10 mouse cellular contexts compared by ENCODE assay signal in the genomic region with DNA sequence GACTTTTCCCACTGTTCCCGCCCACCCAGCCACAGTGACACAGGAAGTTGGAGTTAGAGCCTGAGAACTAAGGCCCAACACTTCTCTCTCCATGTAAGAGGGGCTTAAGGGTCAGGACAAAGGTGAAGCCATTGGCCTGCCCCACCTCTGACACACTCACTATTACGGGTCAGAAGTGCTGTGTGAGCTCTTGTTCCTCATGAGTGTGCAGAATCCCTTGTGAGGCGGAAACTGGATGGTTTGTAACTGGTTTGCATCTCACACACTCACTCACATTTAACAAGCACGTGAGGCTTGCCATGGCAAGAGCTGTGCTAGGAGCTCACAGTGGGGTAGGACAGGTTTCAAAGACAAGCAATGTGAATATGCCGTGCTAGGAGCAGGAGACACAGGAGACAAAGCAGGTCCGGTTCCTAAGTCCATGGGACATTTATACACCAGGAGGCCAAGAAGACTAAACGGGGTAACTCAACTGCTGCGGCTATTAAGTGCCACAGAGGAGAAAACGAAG. TPM values are rescaled to one million over a fixed set of nuclear protein-coding genes. Genes with fewer than 3 reads are reported as not detected.
DNase-seq lines count a peak whose midpoint lies in the region; ATAC-seq and TF ChIP-seq lines count a peak whose summit lies in the region.
"Had no signal": no experiment of that assay in that cellular context is flagged by ENCODE, and none has a peak within 500 bp of the region (broad histone marks: within the 10 kb centered on the region; RNA-seq: fewer than 3 reads in every experiment).

No protein-coding gene starts in this region.

- peaks cover 62% of the 10 kb centered on the region for H3K36me3 ChIP-seq in hindbrain, embryonic 10.5 days
- H3K36me3 ChIP-seq in hindbrain, postnatal 0 days (ENCODE audit: insufficient read depth, low read length) = peaks cover 13% of the 10 kb centered on the region; the same call in 1 of the 2 replicates
- H3K36me3 ChIP-seq in midbrain, embryonic 13.5 days = peaks cover 39% of the 10 kb centered on the region
- H3K36me3 ChIP-seq in midbrain, postnatal 0 days (ENCODE audit: insufficient read depth, low read length) = peaks cover 30% of the 10 kb centered on the region; the same call in 1 of the 2 replicates
- peaks cover 39% of the 10 kb centered on the region for H3K36me3 ChIP-seq in kidney, embryonic 15.5 days

- H3K9ac ChIP-seq in hindbrain, postnatal 0 days (replicated peaks; ENCODE audit: low read length) = no peak overlapping the region
- no peak overlapping the region for H3K9ac ChIP-seq in midbrain, embryonic 13.5 days (replicated peaks)
- H3K9ac ChIP-seq in midbrain, postnatal 0 days (replicated peaks; ENCODE audit: low read length, poor library complexity, severe bottlenecking) = no peak overlapping the region
- H3K9ac ChIP-seq in kidney, embryonic 15.5 days = no peak overlapping the region

- no peaks in the 10 kb centered on the region for H3K9me3 ChIP-seq in hindbrain, embryonic 10.5 days
- H3K9me3 ChIP-seq in hindbrain, postnatal 0 days (ENCODE audit: low read length) = no peaks in the 10 kb centered on the region
- H3K9me3 ChIP-seq in midbrain, embryonic 13.5 days = no peaks in the 10 kb centered on the region
- no peaks in the 10 kb centered on the region for H3K9me3 ChIP-seq in midbrain, postnatal 0 days (ENCODE audit: low read length)
- no peaks in the 10 kb centered on the region for H3K9me3 ChIP-seq in kidney, embryonic 15.5 days (replicated peaks)
- H3K9me3 ChIP-seq: liver, embryonic 13.5 days had no signal

- H3K4me3 ChIP-seq in hindbrain, embryonic 10.5 days = no peak overlapping the region
- H3K4me3 ChIP-seq in hindbrain, postnatal 0 days (ENCODE audit: low read length) = no peak overlapping the region
- H3K4me3 ChIP-seq in midbrain, embryonic 13.5 days (replicated peaks) = no peak overlapping the region
- H3K4me3 ChIP-seq in midbrain, postnatal 0 days (ENCODE audit: low read depth, low read length) = no peak overlapping the region
- H3K4me3 ChIP-seq in kidney, embryonic 15.5 days (replicated peaks) = no peak overlapping the region
- H3K4me3 ChIP-seq: liver, embryonic 13.5 days had no signal

- no peak for DNase-seq in hindbrain, embryonic 10.5 days (ENCODE audit: low spot score)
- no peak for DNase-seq in hindbrain, postnatal 0 days (ENCODE audit: low spot score)
- no peak for DNase-seq in midbrain, postnatal 0 days (ENCODE audit: low spot score)
- no peak for DNase-seq in right cerebral cortex, postnatal 10 days (ENCODE audit: low spot score in 2 of 2)
- DNase-seq in layer of hippocampus, adult 9-10 months (ENCODE audit: low spot score) = no peak
- DNase-seq in c-Kit-positive CD71-positive TER-119-positive erythroid progenitor cells, embryonic 14.5 days (ENCODE audit: low spot score) = no peak
- DNase-seq: liver, embryonic 13.5 days; right cerebral cortex, postnatal 25 days had no signal

- H3K27ac ChIP-seq in hindbrain, embryonic 10.5 days = peak overlapping the region; percentile 72
- H3K27ac ChIP-seq in hindbrain, postnatal 0 days = no peak overlapping the region
- peak overlapping the region; percentile 30; the same call in 1 of the 2 replicates for H3K27ac ChIP-seq in midbrain, embryonic 13.5 days
- H3K27ac ChIP-seq in midbrain, postnatal 0 days (ENCODE audit: low read depth, low read length) = no peak overlapping the region
- H3K27ac ChIP-seq in kidney, embryonic 15.5 days = peak overlapping the region; percentile 86

- H3K4me2 ChIP-seq in hindbrain, postnatal 0 days (ENCODE audit: low read depth, low read length) = no peak overlapping the region
- H3K4me2 ChIP-seq in midbrain, embryonic 13.5 days (replicated peaks) = no peak overlapping the region
- H3K4me2 ChIP-seq in midbrain, postnatal 0 days (ENCODE audit: low read depth, low read length, poor library complexity, severe bottlenecking) = no peak overlapping the region
- H3K4me2 ChIP-seq in kidney, embryonic 15.5 days = no peak overlapping the region
- H3K4me2 ChIP-seq: liver, embryonic 13.5 days had no signal

- whole genome bisulfite sequencing in hindbrain, embryonic 10.5 days = 71% methylated on average over 9 of the region's 9 CpGs
- 71% methylated on average over 9 of the region's 9 CpGs for WGBS in hindbrain, postnatal 0 days
- WGBS in midbrain, embryonic 13.5 days = 63% methylated on average over 9 of the region's 9 CpGs
- 59% methylated on average over 9 of the region's 9 CpGs for whole genome bisulfite sequencing in midbrain, postnatal 0 days
- 66% methylated on average over 9 of the region's 9 CpGs for WGBS in kidney, embryonic 15.5 days

- no peaks in the 10 kb centered on the region for H3K27me3 ChIP-seq in hindbrain, embryonic 10.5 days (ENCODE audit: insufficient read depth, poor library complexity, severe bottlenecking)
- H3K27me3 ChIP-seq in hindbrain, postnatal 0 days (ENCODE audit: insufficient read depth, low read length) = no peaks in the 10 kb centered on the region
- H3K27me3 ChIP-seq in midbrain, embryonic 13.5 days = no peaks in the 10 kb centered on the region
- H3K27me3 ChIP-seq in midbrain, postnatal 0 days (ENCODE audit: insufficient read depth, low read length) = no peaks in the 10 kb centered on the region
- no peaks in the 10 kb centered on the region for H3K27me3 ChIP-seq in kidney, embryonic 15.5 days
- H3K27me3 ChIP-seq: liver, embryonic 13.5 days had no signal

- TF ChIP-seq CTCF in hindbrain, postnatal 0 days (IDR thresholded peaks at IDR 0.05; ENCODE audit: low read depth) = no peak
- TF ChIP-seq CTCF in midbrain, postnatal 0 days (IDR thresholded peaks at IDR 0.05) = no peak

- peaks cover 57% of the 10 kb centered on the region for H3K4me1 ChIP-seq in hindbrain, embryonic 10.5 days (replicated peaks)
- no peaks in the 10 kb centered on the region; the same call in 1 of the 2 replicates for H3K4me1 ChIP-seq in hindbrain, postnatal 0 days (ENCODE audit: insufficient read depth, low read length)
- peaks cover 32% of the 10 kb centered on the region for H3K4me1 ChIP-seq in midbrain, embryonic 13.5 days (replicated peaks)
- 0 out of 2 replicates have a peak, but pooled peaks cover 2% of the 10 kb centered on the region for H3K4me1 ChIP-seq in midbrain, postnatal 0 days (ENCODE audit: insufficient read depth, low read length)
- H3K4me1 ChIP-seq in kidney, embryonic 15.5 days = peaks cover 55% of the 10 kb centered on the region

- ATAC-seq in hindbrain, postnatal 0 days = no peak
- no peak for ATAC-seq in midbrain, embryonic 13.5 days
- ATAC-seq in midbrain, postnatal 0 days (ENCODE audit: low FRiP score) = no peak
- no peak for ATAC-seq in kidney, embryonic 15.5 days (replicated peaks; ENCODE audit: low FRiP score)

RNA-seq across cellular contexts. Expression of gene Dnaja3, which starts 16.8 kb away (rescaled TPM):
- polyA plus RNA-seq in hindbrain, embryonic 10.5 days (2016; fragmentation: Nextera tagmentation; extraction: Ambion mirVana) = 60.7 and 62.7 TPM in 2 replicates
- 49.6 and 50.6 TPM in 2 replicates for total RNA-seq in hindbrain, postnatal 0 days (2014; rRNA removed)
- 52.9 and 54.3 TPM in 2 replicates for polyA plus RNA-seq in hindbrain, postnatal 0 days (2015; fragmentation: Nextera tagmentation; extraction: Ambion mirVana)
- polyA plus RNA-seq in midbrain, embryonic 13.5 days (2015; fragmentation: Nextera tagmentation; extraction: Ambion mirVana) = 50.5 and 54.3 TPM in 2 replicates
- 62.1 and 65.5 TPM in 2 replicates for total RNA-seq in midbrain, postnatal 0 days (2014; rRNA removed)
- 54.1 and 57.0 TPM in 2 replicates for polyA plus RNA-seq in midbrain, postnatal 0 days (2015; fragmentation: Nextera tagmentation; extraction: Ambion mirVana)
- polyA plus RNA-seq in kidney, embryonic 15.5 days (2015; fragmentation: Nextera tagmentation; extraction: Ambion mirVana) = 77.7 and 81.4 TPM in 2 replicates

RNA-seq across cellular contexts. Expression of gene Vasn, which starts 16.9 kb away (rescaled TPM):
- 10.3 and 12.6 TPM in 2 replicates for polyA plus RNA-seq in hindbrain, embryonic 10.5 days (2016; fragmentation: Nextera tagmentation; extraction: Ambion mirVana)
- 18.4 and 18.8 TPM in 2 replicates for total RNA-seq in hindbrain, postnatal 0 days (2014; rRNA removed)
- 6.1 and 7.3 TPM in 2 replicates for polyA plus RNA-seq in hindbrain, postnatal 0 days (2015; fragmentation: Nextera tagmentation; extraction: Ambion mirVana)
- polyA plus RNA-seq in midbrain, embryonic 13.5 days (2015; fragmentation: Nextera tagmentation; extraction: Ambion mirVana) = 3.2 and 4.6 TPM in 2 replicates
- 12.0 and 14.2 TPM in 2 replicates for total RNA-seq in midbrain, postnatal 0 days (2014; rRNA removed)
- polyA plus RNA-seq in midbrain, postnatal 0 days (2015; fragmentation: Nextera tagmentation; extraction: Ambion mirVana) = 4.7 TPM in 2 replicates
- polyA plus RNA-seq in kidney, embryonic 15.5 days (2015; fragmentation: Nextera tagmentation; extraction: Ambion mirVana) = 22.7 and 23.5 TPM in 2 replicates

RNA-seq across cellular contexts. Expression of gene Coro7, which starts 23.0 kb away (rescaled TPM):
- polyA plus RNA-seq in hindbrain, embryonic 10.5 days (2016; fragmentation: Nextera tagmentation; extraction: Ambion mirVana) = 24.4 and 25.5 TPM in 2 replicates
- total RNA-seq in hindbrain, postnatal 0 days (2014; rRNA removed) = 41.4 and 43.3 TPM in 2 replicates
- polyA plus RNA-seq in hindbrain, postnatal 0 days (2015; fragmentation: Nextera tagmentation; extraction: Ambion mirVana) = 29.1 and 30.2 TPM in 2 replicates
- 25.1 and 26.5 TPM in 2 replicates for polyA plus RNA-seq in midbrain, embryonic 13.5 days (2015; fragmentation: Nextera tagmentation; extraction: Ambion mirVana)
- total RNA-seq in midbrain, postnatal 0 days (2014; rRNA removed) = 31.1 and 39.8 TPM in 2 replicates
- 28.7 and 31.9 TPM in 2 replicates for polyA plus RNA-seq in midbrain, postnatal 0 days (2015; fragmentation: Nextera tagmentation; extraction: Ambion mirVana)
- polyA plus RNA-seq in kidney, embryonic 15.5 days (2015; fragmentation: Nextera tagmentation; extraction: Ambion mirVana) = 19.8 and 22.0 TPM in 2 replicates

RNA-seq across cellular contexts. Expression of gene Pam16, which starts 31.8 kb away (rescaled TPM):
- 88.0 and 131 TPM in 2 replicates for polyA plus RNA-seq in hindbrain, embryonic 10.5 days (2016; fragmentation: Nextera tagmentation; extraction: Ambion mirVana)
- 25.4 and 88.3 TPM in 2 replicates for total RNA-seq in hindbrain, postnatal 0 days (2014; rRNA removed)
- 135 and 140 TPM in 2 replicates for polyA plus RNA-seq in hindbrain, postnatal 0 days (2015; fragmentation: Nextera tagmentation; extraction: Ambion mirVana)
- 153 and 155 TPM in 2 replicates for polyA plus RNA-seq in midbrain, embryonic 13.5 days (2015; fragmentation: Nextera tagmentation; extraction: Ambion mirVana)
- total RNA-seq in midbrain, postnatal 0 days (2014; rRNA removed) = 31.7 and 40.2 TPM in 2 replicates
- 134 TPM in 2 replicates for polyA plus RNA-seq in midbrain, postnatal 0 days (2015; fragmentation: Nextera tagmentation; extraction: Ambion mirVana)
- polyA plus RNA-seq in kidney, embryonic 15.5 days (2015; fragmentation: Nextera tagmentation; extraction: Ambion mirVana) = 90.1 and 92.6 TPM in 2 replicates

Comparison
In these comparisons a context has a peak if more than half of its experiments do, and no peak if none do; other contexts are left out.
1. H3K27ac ChIP-seq: peak in hindbrain, embryonic 10.5 days (single experiment), midbrain, embryonic 13.5 days (single experiment) and kidney, embryonic 15.5 days (single experiment); none in hindbrain, postnatal 0 days (single experiment) and midbrain, postnatal 0 days (single experiment).